Mouse (Mus musculus) adrenal gland, postnatal 25 days (tissue): ENCODE data around the gene Pih1d2. TPM values are rescaled to one million over a fixed set of nuclear protein-coding genes. Genes with fewer than 3 reads are reported as not detected.
"Not testable (repeated sequence)": the region's sequence is repeated elsewhere in the genome, so short reads cannot be mapped to it uniquely, and the experiment has no call there.

Source experiments
- DNase-seq: peaks from one replicate; pipeline ENCODE4 v3.0.0; 2021; ENCODE audit warnings: mixed read lengths
- total RNA-seq: library from RNA; stranded (reverse); gene quantifications from 2 replicates; pipeline ENCODE4 v1.2.3, GENCODE M21; 2021

Gene Pih1d2
- total RNA-seq, 1 experiment from 2014 or later: 2.2 TPM

DNA sequence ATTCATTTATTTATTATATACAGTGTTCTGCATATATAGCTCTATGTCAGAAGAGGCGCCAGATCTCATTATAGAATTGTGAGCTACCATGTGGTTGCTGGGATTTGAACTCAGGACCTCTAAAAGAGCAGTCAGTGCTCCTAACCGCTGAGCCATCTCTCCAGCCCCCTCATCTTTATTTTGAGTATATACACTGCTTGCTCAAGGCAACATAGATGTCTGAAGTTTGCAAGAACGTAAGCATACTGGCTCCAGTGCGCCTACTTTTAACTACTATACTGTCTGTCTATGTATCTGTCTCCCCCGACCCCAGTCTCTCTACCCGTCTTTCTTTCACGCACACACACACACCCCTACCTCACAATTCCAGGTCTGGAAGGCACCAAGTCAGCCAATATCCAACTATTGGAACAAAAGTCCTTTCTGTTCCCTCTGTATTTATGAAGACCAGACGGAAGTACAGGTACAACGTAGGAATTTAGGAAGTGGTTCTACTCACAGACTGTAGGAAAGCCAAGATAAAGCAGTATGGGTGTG lies 741 bp downstream of the Pih1d2 start:
- DNase-seq: no peak

DNA sequence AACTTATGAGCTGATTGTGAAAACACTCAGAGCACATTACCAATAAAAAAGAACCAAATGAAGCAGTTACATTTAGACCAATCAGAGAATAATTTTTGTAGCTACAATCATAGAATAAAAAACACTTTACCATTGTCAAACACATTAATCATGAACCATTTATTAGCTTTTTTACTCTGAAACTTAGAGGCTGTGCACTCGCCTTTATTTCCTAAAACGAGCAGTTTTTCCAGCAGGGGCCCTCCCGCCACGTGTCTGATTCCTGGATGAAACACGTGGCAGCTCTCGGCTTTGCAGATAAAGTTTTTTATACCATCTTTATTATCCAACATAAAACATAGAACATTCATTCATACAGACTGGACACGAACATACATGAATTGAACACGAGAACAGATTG lies 13.8 kb downstream of the Pih1d2 start:
- not testable (repeated sequence) for DNase-seq

DNA sequence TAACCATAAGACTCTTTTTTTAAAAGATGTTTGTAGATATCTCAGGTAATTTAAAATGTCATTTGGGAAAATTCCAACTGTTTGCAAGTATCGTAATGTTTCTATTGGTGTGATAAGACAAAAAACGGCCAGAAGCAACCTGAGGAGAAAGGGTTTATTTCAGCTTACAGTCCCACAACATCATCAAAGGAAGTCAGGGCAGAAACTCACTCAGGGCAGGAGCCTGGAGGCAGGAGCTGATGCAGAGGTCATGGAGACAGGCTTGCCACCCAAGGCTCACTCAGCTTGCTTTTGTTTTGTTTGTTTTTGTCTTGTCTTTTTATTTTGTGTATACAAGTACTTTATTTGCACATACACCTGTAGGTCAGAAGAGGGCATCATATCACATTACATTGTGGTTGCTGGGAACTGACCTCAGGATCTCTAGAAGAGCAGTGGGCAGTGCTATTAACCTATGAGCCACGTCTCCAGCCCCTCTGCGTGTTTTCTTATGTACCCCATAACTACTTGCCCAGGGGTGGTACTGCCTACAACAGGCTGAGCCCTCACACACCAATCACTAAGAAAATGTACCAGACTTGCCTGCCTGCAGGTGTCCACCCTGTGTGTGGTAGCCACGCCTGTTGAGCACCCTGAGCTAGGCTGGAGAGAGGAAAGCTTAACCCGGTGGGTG lies 15.0 kb downstream of the Pih1d2 start:
- DNase-seq: no peak

DNA sequence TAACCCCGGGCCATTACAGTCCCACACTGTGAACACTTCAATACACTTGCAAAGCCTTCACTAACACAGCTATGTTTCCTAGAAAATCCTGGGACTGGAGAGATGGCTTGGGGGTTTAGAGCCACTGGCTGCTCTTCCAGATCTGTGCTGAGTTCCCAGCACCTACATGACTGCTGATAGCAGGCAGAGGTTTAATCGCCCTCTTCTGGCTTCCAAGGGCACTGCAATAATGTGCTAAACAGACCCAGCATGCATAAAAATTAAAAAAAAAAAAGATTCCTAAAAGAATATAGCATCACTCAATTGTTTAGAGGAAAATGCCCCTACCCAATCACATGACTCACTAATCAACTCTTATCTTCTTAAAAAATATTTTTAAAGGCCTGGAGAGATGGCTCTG lies 15.9 kb downstream of the Pih1d2 start:
- no peak for DNase-seq

DNA sequence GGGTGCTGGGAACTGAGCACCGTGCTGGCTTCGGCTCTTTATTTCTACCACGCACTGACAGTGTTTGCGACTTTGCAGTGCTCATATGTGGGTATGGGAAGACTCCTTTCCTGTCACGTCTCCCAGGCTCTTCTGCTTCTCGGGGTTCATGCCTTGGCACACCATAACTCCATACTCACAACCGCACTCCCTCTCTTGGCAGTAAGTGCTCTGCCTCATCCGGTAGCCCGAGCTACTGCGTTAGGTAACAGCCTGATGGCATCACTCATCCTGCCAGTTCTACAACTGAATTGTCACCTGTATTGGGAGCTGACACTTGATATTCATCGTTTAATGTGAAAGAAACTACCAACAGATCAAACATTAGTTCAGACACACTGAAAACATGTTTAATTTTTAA lies 17.1 kb downstream of the Pih1d2 start:
- DNase-seq: no peak

DNA sequence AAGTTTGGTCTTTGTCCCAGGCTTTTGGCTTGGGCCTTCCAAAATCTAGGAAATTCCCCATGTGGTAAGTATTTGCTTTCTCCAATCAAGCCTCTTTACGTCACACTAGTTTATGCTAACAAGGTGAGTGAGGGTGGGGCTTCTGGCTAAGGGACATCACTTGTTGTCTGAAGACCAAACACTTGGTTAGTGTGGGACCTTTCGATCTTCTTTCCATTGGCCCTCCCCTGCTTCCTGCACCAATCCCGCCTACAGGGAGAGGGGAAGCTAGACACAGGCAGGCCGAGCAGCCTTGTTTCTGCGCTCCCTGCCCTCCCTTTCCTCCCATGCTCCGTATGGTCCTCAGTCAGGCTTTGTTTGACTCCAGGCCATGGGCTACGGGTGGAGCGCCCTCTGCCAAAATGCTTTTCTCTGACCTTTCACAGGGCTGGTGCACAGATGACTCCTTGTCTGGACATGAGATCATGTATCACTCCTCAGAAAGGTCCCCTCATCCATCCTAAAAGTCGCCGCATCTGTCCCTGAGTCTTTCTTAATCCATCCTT lies 29.8 kb downstream of the Pih1d2 start:
- DNase-seq: no peak

DNA sequence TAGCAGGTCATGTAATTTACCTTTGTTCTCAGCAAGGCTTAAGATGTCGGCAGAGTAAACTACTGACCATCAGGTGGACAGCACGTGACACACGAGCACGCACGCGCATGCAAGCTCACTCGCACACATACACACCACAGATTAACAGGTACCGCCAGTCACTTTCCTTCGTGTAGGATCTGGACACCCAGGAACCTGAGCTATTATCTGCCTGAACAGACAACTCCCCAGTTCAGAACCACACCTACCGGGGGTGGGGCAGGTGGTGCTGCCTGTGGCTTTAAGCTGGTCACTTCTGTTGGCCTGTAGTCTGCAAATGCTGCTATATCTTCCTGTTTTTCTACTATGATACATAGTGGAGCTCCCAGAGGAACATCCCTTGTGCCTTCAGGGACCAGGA lies 33.4 kb downstream of the Pih1d2 start:
- no peak for DNase-seq

DNA sequence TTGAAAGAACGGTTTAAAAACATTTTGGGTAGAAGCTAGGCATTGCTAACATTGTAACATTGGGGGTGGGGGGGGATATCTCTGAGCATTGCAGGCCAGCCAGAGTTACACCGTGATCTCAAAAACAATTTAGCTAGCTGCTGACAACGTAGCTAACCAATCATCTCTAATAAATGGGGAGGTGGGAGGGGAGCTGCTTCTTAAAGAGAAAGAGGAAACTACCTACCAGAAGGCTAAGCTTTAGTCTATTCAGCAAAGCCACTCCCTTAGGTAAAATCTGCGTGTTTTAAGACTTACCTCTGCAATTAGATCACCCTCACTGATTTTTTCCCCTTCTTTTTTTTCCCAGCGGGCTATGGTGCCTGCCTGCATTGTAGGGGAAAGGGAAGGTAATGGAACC lies 41.3 kb downstream of the Pih1d2 start:
- no peak for DNase-seq

DNA sequence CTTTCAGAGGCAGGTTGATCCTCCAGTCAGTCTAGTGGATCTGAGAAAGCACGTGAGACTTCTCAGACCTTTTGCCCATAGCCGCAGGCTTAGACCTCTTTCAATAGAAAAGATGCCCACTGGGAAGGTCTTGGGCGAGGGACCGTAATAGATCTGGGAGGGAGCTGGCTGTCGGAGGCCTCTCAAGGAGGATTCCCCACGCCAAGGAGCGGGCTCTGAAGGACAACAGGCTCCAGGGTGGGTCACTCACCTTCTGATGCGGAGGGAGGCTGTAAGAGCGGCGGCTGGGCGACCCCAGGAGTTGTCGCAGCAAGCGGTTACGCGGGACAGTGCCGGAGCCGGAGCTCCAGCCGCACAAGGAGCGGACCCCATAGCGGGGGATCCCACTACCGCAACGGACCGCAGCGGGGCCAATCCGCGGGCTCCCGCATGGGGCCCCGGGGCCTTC lies 41.8 kb downstream of the Pih1d2 start:
- DNase-seq: peak; percentile 23

DNA sequence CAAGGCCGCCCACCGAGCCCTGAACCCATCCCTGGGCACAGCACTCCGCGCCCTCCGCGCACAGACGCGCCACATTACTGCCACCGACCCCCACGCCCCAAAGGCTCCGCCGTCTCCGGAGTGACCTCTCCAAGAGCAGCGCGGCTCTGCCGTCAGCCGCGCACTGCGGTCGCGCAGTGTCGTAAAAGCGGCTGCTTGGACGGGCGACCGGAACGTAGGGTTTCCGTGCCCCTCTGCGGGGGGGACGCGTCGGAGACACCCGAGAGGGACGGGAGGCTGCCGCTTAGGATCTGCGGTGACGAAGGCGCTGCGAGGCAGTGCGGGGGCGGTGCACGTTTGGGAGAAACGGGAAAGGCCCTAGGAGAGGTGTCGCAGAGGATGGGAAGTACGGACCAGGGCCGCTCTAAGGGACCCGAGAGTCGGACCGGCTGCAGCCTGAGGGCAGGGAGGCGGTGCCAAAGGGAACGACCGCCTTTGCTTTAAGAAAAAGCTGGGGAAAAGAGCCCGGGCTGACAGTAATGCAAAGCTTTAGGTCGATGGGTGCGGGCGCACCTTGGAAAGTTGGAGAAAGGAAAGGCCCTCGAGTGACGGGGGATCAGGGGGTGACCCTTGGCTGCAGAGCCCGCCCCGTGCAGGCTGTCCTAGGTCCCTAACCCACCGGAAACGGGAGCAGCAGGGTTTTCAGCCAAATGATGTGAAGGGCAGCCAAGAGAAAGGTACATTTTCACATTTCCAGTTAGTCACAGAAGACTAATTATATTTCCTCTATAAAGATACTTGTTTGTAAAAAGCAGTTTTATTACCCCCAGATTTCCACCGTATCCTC lies 42.5 kb downstream of the Pih1d2 start, which contains the start of gene Dlat:
TSS of gene Dlat (minus strand) at position 389 of the 826 bp plus-strand sequence.
- DNase-seq: peak; percentile 84

DNA sequence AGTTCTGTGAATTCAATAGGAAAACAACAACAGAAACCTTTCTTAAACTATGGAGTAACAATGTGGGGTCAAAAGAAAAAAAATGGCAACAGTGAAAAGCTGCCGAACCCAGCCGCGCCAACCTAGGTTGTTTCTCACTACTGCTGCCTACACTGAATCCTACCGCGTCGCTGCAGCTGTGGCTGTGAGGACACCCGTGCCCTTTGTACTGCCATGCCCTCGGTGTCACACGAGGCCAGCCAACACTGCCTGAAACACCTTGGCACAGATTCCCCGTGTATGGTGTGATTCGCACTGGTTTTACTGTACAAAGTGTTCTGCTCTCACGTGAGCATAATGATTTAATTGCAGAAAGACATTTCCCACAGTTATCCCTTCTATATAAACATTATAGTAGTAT lies 43.3 kb downstream of the Pih1d2 start:
- DNase-seq: peak; percentile 40

DNA sequence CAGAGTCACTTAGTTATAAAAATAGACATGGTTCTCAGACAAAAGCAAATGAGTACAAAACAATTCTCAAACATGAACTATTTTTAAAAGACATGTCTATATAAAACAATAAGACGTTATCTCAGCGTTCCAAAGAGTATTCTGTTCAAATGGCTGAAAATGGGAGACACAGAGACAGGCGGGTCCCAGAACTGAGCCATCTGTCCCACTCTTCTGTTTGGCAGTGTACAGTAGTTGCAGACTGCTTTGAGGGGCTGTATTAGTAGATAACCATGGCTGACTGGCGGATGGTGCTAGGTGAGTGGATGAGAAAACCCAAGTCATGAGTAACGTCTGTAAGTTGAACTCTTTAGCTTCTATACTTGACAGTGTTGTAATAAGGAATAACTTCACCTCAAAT lies 47.7 kb downstream of the Pih1d2 start:
- no peak for DNase-seq

DNA sequence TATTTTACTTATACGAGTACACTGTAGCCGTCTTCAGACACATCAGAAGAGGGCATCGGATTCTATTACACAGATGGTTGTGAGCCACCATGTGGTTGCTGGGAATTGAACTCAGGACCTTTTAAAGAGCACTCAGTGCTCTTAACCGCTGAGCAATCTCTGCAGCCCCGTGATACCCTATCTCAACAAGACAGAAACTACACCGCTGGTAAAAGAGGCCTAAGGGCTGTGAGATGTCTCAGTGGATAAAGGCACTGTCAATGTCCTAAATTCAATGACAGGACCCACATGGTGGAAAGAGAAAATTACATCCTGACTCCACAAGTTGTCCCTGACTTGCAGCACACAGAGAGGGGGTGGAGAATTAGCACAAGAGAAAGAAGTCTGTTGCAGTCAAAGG lies 49.3 kb downstream of the Pih1d2 start:
- no peak for DNase-seq

DNA sequence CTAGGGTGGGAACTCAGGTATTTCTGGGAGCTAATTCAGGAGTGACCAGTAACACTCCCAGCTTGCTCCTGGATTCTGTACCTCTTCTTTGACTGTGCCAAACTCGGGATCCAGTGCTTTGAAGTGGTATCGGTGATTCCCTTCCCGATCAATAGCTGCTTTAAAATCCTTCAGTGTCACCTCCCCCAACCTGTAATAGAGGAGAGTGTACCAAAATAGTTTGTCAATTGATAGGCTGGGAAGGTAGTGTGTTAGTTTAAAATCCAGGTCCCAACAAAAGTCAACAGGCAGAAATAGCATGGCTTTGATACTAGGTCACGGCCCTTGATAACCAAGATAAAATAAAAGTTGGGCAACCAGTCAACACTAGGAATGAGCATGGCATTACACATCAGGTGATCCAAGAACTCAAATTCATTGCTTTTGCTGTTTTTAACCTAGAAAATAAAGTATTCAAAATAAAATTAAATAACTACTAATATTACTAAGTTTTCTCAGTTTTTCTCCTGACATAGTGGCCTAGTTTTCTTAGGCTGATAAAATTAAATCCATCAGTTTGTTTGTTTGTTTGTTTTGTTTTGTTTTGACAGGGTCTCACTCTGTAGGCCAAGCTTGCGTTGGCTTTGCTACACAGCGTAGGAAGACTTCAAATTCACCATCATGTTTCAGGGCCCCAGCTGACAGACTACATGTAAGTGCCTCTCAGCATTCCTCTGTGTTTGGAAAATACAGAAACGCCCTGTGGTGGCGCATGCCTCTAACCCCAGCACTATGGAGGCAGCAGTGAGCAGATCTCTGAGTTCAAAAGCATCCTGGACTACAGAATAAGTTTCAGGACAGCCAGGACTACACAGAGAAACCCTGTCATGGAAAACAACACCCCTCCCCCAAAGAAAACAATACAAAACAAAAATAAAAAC lies 50.7 kb downstream of the Pih1d2 start:
- DNase-seq: no peak

DNA sequence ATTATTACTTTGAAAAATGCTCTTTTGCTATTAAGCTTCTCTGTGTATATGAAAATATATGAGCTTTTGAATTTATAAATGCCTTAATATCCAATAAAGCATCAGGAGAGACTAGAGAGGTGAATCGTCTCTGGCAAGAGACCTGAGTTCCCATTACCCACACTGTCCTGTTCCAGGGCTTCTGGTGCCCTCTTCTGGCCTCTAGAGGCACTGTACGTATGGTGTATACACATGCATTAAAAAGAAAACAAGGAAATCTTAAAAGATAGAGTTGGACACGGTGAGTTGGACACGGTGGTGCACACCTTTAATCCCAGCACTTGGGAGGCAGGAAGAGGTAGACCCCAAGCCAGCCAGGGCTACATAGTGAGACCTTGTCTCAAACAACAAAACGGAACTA lies 53.6 kb downstream of the Pih1d2 start:
- peak; percentile 58 for DNase-seq

Other genes starting within 250 kb of the Pih1d2 start
- gene Plet1, start 122.8 kb upstream of the Pih1d2 start, total RNA-seq: 0.18 TPM in 1 of 2 replicates, not detected in the other
- 68.9 and 81.6 TPM in 2 replicates for gene Pts, start 88.6 kb upstream of the Pih1d2 start, total RNA-seq
- 3.4 and 5.1 TPM in 2 replicates for gene Il18, start 62.5 kb upstream of the Pih1d2 start, total RNA-seq
- 4.5 and 4.8 TPM in 2 replicates for gene Bco2, start 62.1 kb upstream of the Pih1d2 start, total RNA-seq
- gene Tex12, start 56.0 kb upstream of the Pih1d2 start, total RNA-seq: not detected in 2 replicates
- gene Sdhd, start 13.5 kb upstream of the Pih1d2 start, total RNA-seq: 234 and 247 TPM in 2 replicates
- 189 and 190 TPM in 2 replicates for gene Timm8b, start 13.4 kb upstream of the Pih1d2 start, total RNA-seq
- 25.1 and 28.6 TPM in 2 replicates for gene Nkapd1, start 143 bp downstream of the Pih1d2 start, total RNA-seq
- 126 and 129 TPM in 2 replicates for gene Dlat, start 42.5 kb downstream of the Pih1d2 start, total RNA-seq
- 8.1 and 8.4 TPM in 2 replicates for gene Dixdc1, start 122.2 kb downstream of the Pih1d2 start, total RNA-seq
- gene 2310030G06Rik, start 129.2 kb downstream of the Pih1d2 start, total RNA-seq: 3.0 and 6.0 TPM in 2 replicates
- 21.0 and 21.2 TPM in 2 replicates for gene Cryab, start 134.0 kb downstream of the Pih1d2 start, total RNA-seq
- 2.0 and 2.9 TPM in 2 replicates for gene Hspb2, start 135.0 kb downstream of the Pih1d2 start, total RNA-seq
- gene Fdxacb1, start 150.9 kb downstream of the Pih1d2 start, total RNA-seq: 8.2 and 9.0 TPM in 2 replicates
- 28.8 and 32.7 TPM in 2 replicates for gene Alg9, start 157.7 kb downstream of the Pih1d2 start, total RNA-seq
- gene 1110032A03Rik, start 158.2 kb downstream of the Pih1d2 start, total RNA-seq: 36.7 and 44.8 TPM in 2 replicates
- gene Ppp2r1b, start 228.0 kb downstream of the Pih1d2 start, total RNA-seq: 28.4 and 29.6 TPM in 2 replicates